ENCODE assay signal across 13 mouse cellular contexts in the genomic region with DNA sequence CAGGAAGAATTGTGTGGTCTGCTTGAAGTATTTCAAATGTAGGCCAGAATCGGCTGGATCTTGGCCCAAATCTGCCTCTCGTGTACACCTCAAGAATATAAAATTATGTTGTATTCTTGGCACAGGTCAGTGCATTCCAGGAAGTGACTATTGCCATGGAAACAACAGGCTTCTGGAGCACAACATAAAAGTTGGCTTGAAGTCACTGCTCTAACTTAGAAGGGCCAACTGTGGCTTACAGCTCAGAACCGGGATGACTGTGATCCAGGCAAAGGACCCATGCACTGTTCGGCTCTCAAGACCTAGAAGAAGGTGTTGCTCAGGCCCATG. TPM values are rescaled to one million over a fixed set of nuclear protein-coding genes. Genes with fewer than 3 reads are reported as not detected.
DNase-seq lines count a peak whose midpoint lies in the region; ATAC-seq and TF ChIP-seq lines count a peak whose summit lies in the region.
"Had no signal": no experiment of that assay in that cellular context is flagged by ENCODE, and none has a peak within 500 bp of the region (broad histone marks: within the 10 kb centered on the region; RNA-seq: fewer than 3 reads in every experiment).

No protein-coding gene starts in this region.

- no peaks in the 10 kb centered on the region for H3K9me3 ChIP-seq in heart, postnatal 0 days (replicated peaks; ENCODE audit: control insufficient read depth, low read length)
- no peaks in the 10 kb centered on the region for H3K9me3 ChIP-seq in midbrain, postnatal 0 days (ENCODE audit: low read length)
- no peaks in the 10 kb centered on the region for H3K9me3 ChIP-seq in midbrain, embryonic 15.5 days
- H3K9me3 ChIP-seq in limb, embryonic 14.5 days (ENCODE audit: control insufficient read depth, low read length), result no peaks in the 10 kb centered on the region
- H3K9me3 ChIP-seq: megakaryocyte, embryonic 14.5 days; neural tube, embryonic 13.5 days had no signal

- intact Hi-C loops in heart, postnatal 14 days (cut with DNase I), result loop anchor here (5.0 kb wide), 1 partner anchor 46 kb away; no protein-coding TSS in a partner anchor

- TF ChIP-seq POLR2A in embryonic fibroblast, embryonic 13.5 days (IDR thresholded peaks at IDR 0.05; ENCODE audit: low read depth, low read length), result peak; percentile 8; the same call in 1 of the 2 replicates
- TF ChIP-seq POLR2A in limb, embryonic 14.5 days (IDR thresholded peaks at IDR 0.05; ENCODE audit: borderline replicate concordance, extremely low read depth, insufficient read depth, insufficient read length), result no peak

- no peak for TF ChIP-seq EP300 in heart, postnatal 0 days (IDR thresholded peaks at IDR 0.05; ENCODE audit: low read depth)

- peak; percentile 57 for DNase-seq in heart, postnatal 0 days (ENCODE audit: low spot score)
- DNase-seq in heart, postnatal 14 days, result no peak
- peak; percentile 47 for DNase-seq in midbrain, postnatal 0 days (ENCODE audit: low spot score)
- DNase-seq in limb, embryonic 14.5 days (ENCODE audit: low spot score), result peak; percentile 90
- DNase-seq in ovary, adult 18-20 months (ENCODE audit: low spot score), result no peak
- DNase-seq in adrenal gland, postnatal 25 days, result no peak
- DNase-seq: cerebellum, postnatal 25 days; gastrocnemius, postnatal 14 days had no signal

- no peak for ATAC-seq in heart, postnatal 0 days (ENCODE audit: insufficient read depth, low read depth)
- ATAC-seq in midbrain, postnatal 0 days (ENCODE audit: low FRiP score), result no peak
- no peak for ATAC-seq in midbrain, embryonic 15.5 days (replicated peaks)
- ATAC-seq in limb, embryonic 14.5 days (ENCODE audit: low FRiP score, low read depth), result peak; percentile 39

- no peaks in the 10 kb centered on the region for H3K27me3 ChIP-seq in heart, postnatal 0 days (ENCODE audit: control insufficient read depth, insufficient read depth, low read length)
- no peaks in the 10 kb centered on the region for H3K27me3 ChIP-seq in midbrain, postnatal 0 days (ENCODE audit: insufficient read depth, low read length)
- no peaks in the 10 kb centered on the region for H3K27me3 ChIP-seq in midbrain, embryonic 15.5 days (replicated peaks)
- H3K27me3 ChIP-seq in limb, embryonic 14.5 days (ENCODE audit: control insufficient read depth, insufficient read depth, low read length), result no peaks in the 10 kb centered on the region
- H3K27me3 ChIP-seq: neural tube, embryonic 13.5 days had no signal

- no peak overlapping the region for H3K4me2 ChIP-seq in heart, postnatal 0 days (ENCODE audit: low read depth, low read length)
- H3K4me2 ChIP-seq in midbrain, postnatal 0 days (ENCODE audit: low read depth, low read length, poor library complexity, severe bottlenecking), result no peak overlapping the region
- no peak overlapping the region for H3K4me2 ChIP-seq in midbrain, embryonic 15.5 days
- no peak overlapping the region for H3K4me2 ChIP-seq in limb, embryonic 14.5 days (replicated peaks; ENCODE audit: low read depth, low read length, severe bottlenecking)
- H3K4me2 ChIP-seq: hindbrain, embryonic 14.5 days; neural tube, embryonic 13.5 days had no signal

- no peak overlapping the region; the same call in 1 of the 2 replicates for H3K9ac ChIP-seq in heart, postnatal 0 days (replicated peaks; ENCODE audit: low read depth, low read length)
- 0 out of 2 replicates have a peak overlapping the region, but pooled peaks have one; percentile 13 for H3K9ac ChIP-seq in midbrain, postnatal 0 days (replicated peaks; ENCODE audit: low read length, poor library complexity, severe bottlenecking)
- no peak overlapping the region for H3K9ac ChIP-seq in midbrain, embryonic 15.5 days
- no peak overlapping the region for H3K9ac ChIP-seq in limb, embryonic 14.5 days (ENCODE audit: low read depth, low read length, severe bottlenecking)
- H3K9ac ChIP-seq: hindbrain, embryonic 14.5 days; neural tube, embryonic 13.5 days had no signal

- peaks cover 31% of the 10 kb centered on the region for H3K36me3 ChIP-seq in heart, postnatal 0 days (replicated peaks; ENCODE audit: control insufficient read depth, insufficient read depth, low read length)
- peaks cover 25% of the 10 kb centered on the region for H3K36me3 ChIP-seq in midbrain, postnatal 0 days (ENCODE audit: insufficient read depth, low read length)
- peaks cover 35% of the 10 kb centered on the region for H3K36me3 ChIP-seq in midbrain, embryonic 15.5 days (replicated peaks)
- H3K36me3 ChIP-seq in limb, embryonic 14.5 days (ENCODE audit: control insufficient read depth, insufficient read depth, low read length), result peaks cover 39% of the 10 kb centered on the region

- H3K27ac ChIP-seq in heart, postnatal 0 days (ENCODE audit: low read depth), result peak overlapping the region; percentile 11; the same call in 1 of the 2 replicates
- no peak overlapping the region for H3K27ac ChIP-seq in midbrain, postnatal 0 days (ENCODE audit: low read depth, low read length)
- H3K27ac ChIP-seq in midbrain, embryonic 15.5 days, result no peak overlapping the region
- no peak overlapping the region for H3K27ac ChIP-seq in embryonic fibroblast, embryonic 13.5 days (ENCODE audit: insufficient read depth, low read length)
- H3K27ac ChIP-seq in limb, embryonic 14.5 days (replicated peaks; ENCODE audit: low read depth, low read length), result no peak overlapping the region
- H3K27ac ChIP-seq: hindbrain, embryonic 14.5 days; neural tube, embryonic 13.5 days had no signal

- peaks cover 17% of the 10 kb centered on the region; the same call in 1 of the 2 replicates for H3K4me1 ChIP-seq in heart, postnatal 0 days (ENCODE audit: control insufficient read depth, insufficient read depth)
- no peaks in the 10 kb centered on the region for H3K4me1 ChIP-seq in midbrain, postnatal 0 days (ENCODE audit: insufficient read depth, low read length)
- peaks cover 10% of the 10 kb centered on the region for H3K4me1 ChIP-seq in midbrain, embryonic 15.5 days
- H3K4me1 ChIP-seq in embryonic fibroblast, embryonic 13.5 days (ENCODE audit: control insufficient read depth, insufficient read depth, low read length), result peaks cover 5% of the 10 kb centered on the region
- peaks cover 4% of the 10 kb centered on the region; the same call in 1 of the 2 replicates for H3K4me1 ChIP-seq in limb, embryonic 14.5 days (ENCODE audit: control insufficient read depth, insufficient read depth, low read length)

- no peak for TF ChIP-seq CTCF in heart, postnatal 0 days (IDR thresholded peaks at IDR 0.05; ENCODE audit: low read depth)
- TF ChIP-seq CTCF in midbrain, postnatal 0 days (IDR thresholded peaks at IDR 0.05), result no peak
- no peak for TF ChIP-seq CTCF in embryonic fibroblast, embryonic 13.5 days (IDR thresholded peaks at IDR 0.05; ENCODE audit: borderline replicate concordance, insufficient read depth, low read length)

- no peak overlapping the region for H3K4me3 ChIP-seq in heart, postnatal 0 days (ENCODE audit: low read depth, low read length)
- no peak overlapping the region for H3K4me3 ChIP-seq in midbrain, postnatal 0 days (ENCODE audit: low read depth, low read length)
- H3K4me3 ChIP-seq in midbrain, embryonic 15.5 days, result no peak overlapping the region
- H3K4me3 ChIP-seq in embryonic fibroblast, embryonic 13.5 days (ENCODE audit: insufficient read depth, low read length), result no peak overlapping the region
- H3K4me3 ChIP-seq in limb, embryonic 14.5 days (replicated peaks; ENCODE audit: low read length), result no peak overlapping the region
- H3K4me3 ChIP-seq: megakaryocyte, embryonic 14.5 days; neural tube, embryonic 13.5 days had no signal

- WGBS in heart, postnatal 0 days, result 61% methylated on average over 4 of the region's 4 CpGs
- 69% methylated on average over 4 of the region's 4 CpGs for WGBS in midbrain, postnatal 0 days
- WGBS in midbrain, embryonic 15.5 days, result 83% methylated on average over 4 of the region's 4 CpGs
- 60% methylated on average over 4 of the region's 4 CpGs for WGBS in limb, embryonic 14.5 days

RNA-seq across cellular contexts. Expression of gene Rpl26, which starts 5.0 kb away (rescaled TPM):
- 1,343 and 1,533 TPM in 2 replicates for total RNA-seq in heart, postnatal 0 days (2014; rRNA removed; ENCODE audit: low replicate concordance)
- 529 and 545 TPM in 2 replicates for polyA plus RNA-seq in heart, postnatal 0 days (2015; fragmentation: Nextera tagmentation; extraction: Ambion mirVana)
- 100 to 1,000 TPM; 607 to 680 TPM for total RNA-seq in heart, postnatal 14 days (2021)
- 1,124 and 1,179 TPM in 2 replicates for total RNA-seq in midbrain, postnatal 0 days (2014; rRNA removed)
- 561 and 573 TPM in 2 replicates for polyA plus RNA-seq in midbrain, postnatal 0 days (2015; fragmentation: Nextera tagmentation; extraction: Ambion mirVana)
- polyA plus RNA-seq in midbrain, embryonic 15.5 days (2015; fragmentation: Nextera tagmentation; extraction: Ambion mirVana), result 529 and 538 TPM in 2 replicates
- polyA plus RNA-seq in embryonic fibroblast, embryonic 13.5 days (2011; ENCODE audit: insufficient read length, low read depth, missing spikeins), result 3,230 and 3,899 TPM in 2 replicates
- polyA plus RNA-seq in limb, embryonic 14.5 days (2012; rRNA removed), result 2,303 and 3,506 TPM in 2 replicates
- polyA plus RNA-seq in limb, embryonic 14.5 days (2014; fragmentation: Nextera tagmentation; extraction: Ambion mirVana), result 1,158 and 1,230 TPM in 2 replicates
- total RNA-seq in adrenal gland, postnatal 25 days (2021), result 1,094 and 1,140 TPM in 2 replicates

RNA-seq across cellular contexts. Expression of gene Rnf222, which starts 18.1 kb away (rescaled TPM):
- not detected in 2 replicates for total RNA-seq in heart, postnatal 0 days (2014; rRNA removed; ENCODE audit: low replicate concordance)
- polyA plus RNA-seq in heart, postnatal 0 days (2015; fragmentation: Nextera tagmentation; extraction: Ambion mirVana), result 0.14 and 0.15 TPM in 2 replicates
- total RNA-seq in heart, postnatal 14 days (2021), result under 1 TPM in 1 of 2 experiments, not detected in 1; 0.15 TPM
- total RNA-seq in midbrain, postnatal 0 days (2014; rRNA removed), result 0.11 TPM in 1 of 2 replicates, not detected in the other
- not detected in 2 replicates for polyA plus RNA-seq in midbrain, postnatal 0 days (2015; fragmentation: Nextera tagmentation; extraction: Ambion mirVana)
- polyA plus RNA-seq in midbrain, embryonic 15.5 days (2015; fragmentation: Nextera tagmentation; extraction: Ambion mirVana), result not detected in 2 replicates
- polyA plus RNA-seq in embryonic fibroblast, embryonic 13.5 days (2011; ENCODE audit: insufficient read length, low read depth, missing spikeins), result not detected in 2 replicates
- polyA plus RNA-seq in limb, embryonic 14.5 days (2012; rRNA removed), result 0.45 and 0.58 TPM in 2 replicates
- 0.32 and 0.89 TPM in 2 replicates for polyA plus RNA-seq in limb, embryonic 14.5 days (2014; fragmentation: Nextera tagmentation; extraction: Ambion mirVana)
- 0.15 TPM in 1 of 2 replicates, not detected in the other for total RNA-seq in adrenal gland, postnatal 25 days (2021)
- total RNA-seq: gastrocnemius, postnatal 14 days had no signal
- polyA plus RNA-seq: hindbrain, embryonic 14.5 days; neural tube, embryonic 13.5 days had no signal

RNA-seq across cellular contexts. Expression of gene Odf4, which starts 20.5 kb away (rescaled TPM):
- total RNA-seq in heart, postnatal 0 days (2014; rRNA removed; ENCODE audit: low replicate concordance), result not detected in 2 replicates
- not detected in 2 replicates for polyA plus RNA-seq in heart, postnatal 0 days (2015; fragmentation: Nextera tagmentation; extraction: Ambion mirVana)
- total RNA-seq in heart, postnatal 14 days (2021), result not detected
- 1.5 and 4.3 TPM in 2 replicates for total RNA-seq in midbrain, postnatal 0 days (2014; rRNA removed)
- 0.52 and 2.2 TPM in 2 replicates for polyA plus RNA-seq in midbrain, postnatal 0 days (2015; fragmentation: Nextera tagmentation; extraction: Ambion mirVana)
- polyA plus RNA-seq in midbrain, embryonic 15.5 days (2015; fragmentation: Nextera tagmentation; extraction: Ambion mirVana), result 0.60 and 0.84 TPM in 2 replicates
- polyA plus RNA-seq in embryonic fibroblast, embryonic 13.5 days (2011; ENCODE audit: insufficient read length, low read depth, missing spikeins), result not detected in 2 replicates
- 0.09 TPM in 1 of 2 replicates, not detected in the other for polyA plus RNA-seq in limb, embryonic 14.5 days (2012; rRNA removed)
- not detected in 2 replicates for polyA plus RNA-seq in limb, embryonic 14.5 days (2014; fragmentation: Nextera tagmentation; extraction: Ambion mirVana)
- 0.70 TPM in 1 of 2 replicates, not detected in the other for total RNA-seq in adrenal gland, postnatal 25 days (2021)
- total RNA-seq: gastrocnemius, postnatal 14 days had no signal

RNA-seq across cellular contexts. Expression of gene Ndel1, which starts 34.8 kb away (rescaled TPM):
- total RNA-seq in heart, postnatal 0 days (2014; rRNA removed; ENCODE audit: low replicate concordance), result 70.9 and 130 TPM in 2 replicates
- 60.7 and 62.3 TPM in 2 replicates for polyA plus RNA-seq in heart, postnatal 0 days (2015; fragmentation: Nextera tagmentation; extraction: Ambion mirVana)
- total RNA-seq in heart, postnatal 14 days (2021), result 10 to 100 TPM; 56.1 to 59.6 TPM
- 88.0 and 114 TPM in 2 replicates for total RNA-seq in midbrain, postnatal 0 days (2014; rRNA removed)
- 106 and 112 TPM in 2 replicates for polyA plus RNA-seq in midbrain, postnatal 0 days (2015; fragmentation: Nextera tagmentation; extraction: Ambion mirVana)
- 105 and 108 TPM in 2 replicates for polyA plus RNA-seq in midbrain, embryonic 15.5 days (2015; fragmentation: Nextera tagmentation; extraction: Ambion mirVana)
- 107 and 122 TPM in 2 replicates for polyA plus RNA-seq in embryonic fibroblast, embryonic 13.5 days (2011; ENCODE audit: insufficient read length, low read depth, missing spikeins)
- 85.7 and 117 TPM in 2 replicates for polyA plus RNA-seq in limb, embryonic 14.5 days (2012; rRNA removed)
- polyA plus RNA-seq in limb, embryonic 14.5 days (2014; fragmentation: Nextera tagmentation; extraction: Ambion mirVana), result 91.8 and 96.2 TPM in 2 replicates
- total RNA-seq in adrenal gland, postnatal 25 days (2021), result 54.4 and 70.0 TPM in 2 replicates

RNA-seq across cellular contexts. Expression of gene Arhgef15, which starts 50.9 kb away (rescaled TPM):
- total RNA-seq in heart, postnatal 0 days (2014; rRNA removed; ENCODE audit: low replicate concordance), result 12.6 and 19.8 TPM in 2 replicates
- polyA plus RNA-seq in heart, postnatal 0 days (2015; fragmentation: Nextera tagmentation; extraction: Ambion mirVana), result 10.0 and 11.6 TPM in 2 replicates
- total RNA-seq in heart, postnatal 14 days (2021), result 10 to 100 TPM; 37.9 to 46.1 TPM
- 23.3 and 50.8 TPM in 2 replicates for total RNA-seq in midbrain, postnatal 0 days (2014; rRNA removed)
- polyA plus RNA-seq in midbrain, postnatal 0 days (2015; fragmentation: Nextera tagmentation; extraction: Ambion mirVana), result 27.6 and 34.3 TPM in 2 replicates
- 24.2 and 28.7 TPM in 2 replicates for polyA plus RNA-seq in midbrain, embryonic 15.5 days (2015; fragmentation: Nextera tagmentation; extraction: Ambion mirVana)
- 0.55 and 1.4 TPM in 2 replicates for polyA plus RNA-seq in embryonic fibroblast, embryonic 13.5 days (2011; ENCODE audit: insufficient read length, low read depth, missing spikeins)
- 12.3 and 23.7 TPM in 2 replicates for polyA plus RNA-seq in limb, embryonic 14.5 days (2012; rRNA removed)
- 5.3 and 6.6 TPM in 2 replicates for polyA plus RNA-seq in limb, embryonic 14.5 days (2014; fragmentation: Nextera tagmentation; extraction: Ambion mirVana)
- total RNA-seq in adrenal gland, postnatal 25 days (2021), result 18.7 and 23.4 TPM in 2 replicates

Comparison
In these comparisons a context has a peak if more than half of its experiments do, and no peak if none do; other contexts are left out.
1. DNase-seq: peak in heart, postnatal 0 days (single experiment), midbrain, postnatal 0 days (single experiment) and limb, embryonic 14.5 days (single experiment); none in heart, postnatal 14 days (0 of 2), ovary, adult 18-20 months (single experiment) and adrenal gland, postnatal 25 days (single experiment).